Mouse (Mus musculus): ENCODE results near the gene Cbln3. TPM values are rescaled to one million over a fixed set of nuclear protein-coding genes. Genes with fewer than 3 reads are reported as not detected.

The Cbln3 gene
- polyA plus RNA-seq, 1 experiment from 2014 or later, result 0.56 TPM

DNA sequence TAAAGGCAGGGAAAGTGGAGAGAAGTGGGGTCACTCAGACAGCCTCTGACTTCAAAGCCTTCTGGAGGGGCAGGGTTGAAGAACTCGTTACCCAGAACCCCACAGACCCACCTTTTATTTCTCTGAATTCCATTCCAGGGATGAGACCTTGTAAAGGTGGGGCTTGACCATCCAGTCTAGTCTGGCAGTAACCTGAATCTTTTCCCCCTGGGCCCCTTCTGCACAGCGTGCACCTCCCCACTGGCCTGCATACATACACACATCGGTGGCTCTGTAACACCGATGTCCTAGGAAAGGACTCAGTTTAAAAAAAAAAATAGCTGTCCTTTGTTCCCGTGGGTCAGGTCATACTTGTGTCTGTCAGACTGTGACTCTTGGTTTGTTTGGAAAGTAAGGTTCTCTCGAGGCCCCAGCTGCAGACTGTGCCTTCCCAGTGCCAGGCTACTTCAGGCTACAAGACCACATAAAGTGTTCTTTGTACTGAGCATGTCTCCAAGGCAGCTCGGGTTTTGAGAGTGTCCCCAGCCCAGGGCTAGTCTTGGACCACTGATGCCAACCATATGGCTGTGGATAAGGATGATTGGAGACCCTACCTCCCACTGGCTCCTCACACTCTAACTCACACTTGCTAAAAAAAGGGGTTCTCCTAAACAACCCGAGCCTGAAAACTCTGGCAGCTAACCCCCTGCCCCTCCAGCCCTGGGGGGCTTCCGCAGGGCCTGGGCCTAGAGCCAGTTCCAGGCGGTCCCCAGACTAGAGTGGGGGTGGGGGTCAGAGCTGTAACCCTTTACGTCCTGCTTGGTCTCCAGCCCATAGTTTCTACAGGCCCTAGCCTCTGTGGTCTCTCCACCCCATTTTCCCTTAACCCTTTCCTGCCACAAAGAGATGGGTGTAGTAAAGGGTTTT lies 31.3 kb downstream of the Cbln3 start:
- peak overlapping the region; percentile 92 for H3K27ac ChIP-seq (replicated peaks)
- H3K9ac ChIP-seq (ENCODE audit: low read length), result peak overlapping the region; percentile 47; the same call in 1 of the 2 replicates
- TF ChIP-seq EP300 (optimal IDR thresholded peaks at IDR 0.05) (no peak), CTCF (IDR thresholded peaks at IDR 0.05; ENCODE audit: low read depth) (no peak)
- 0 out of 2 replicates have a peak, but pooled peaks cover 4% of the 10 kb centered on the region for H3K4me1 ChIP-seq (replicated peaks; ENCODE audit: control insufficient read depth, insufficient read depth)
- H3K36me3 ChIP-seq (ENCODE audit: control insufficient read depth, insufficient read depth, low read length), result no peaks in the 10 kb centered on the region
- H3K27me3 ChIP-seq (ENCODE audit: control insufficient read depth, insufficient read depth, low read length), result no peaks in the 10 kb centered on the region
- no peak for DNase-seq (ENCODE audit: low spot score)
- ATAC-seq (ENCODE audit: low FRiP score, low TSS enrichment), result peak; percentile 53
- no peaks in the 10 kb centered on the region for H3K9me3 ChIP-seq (ENCODE audit: control insufficient read depth, low read length)
- peak overlapping the region; percentile 84 for H3K4me2 ChIP-seq (replicated peaks; ENCODE audit: low read depth)
- 5% methylated on average over 11 of the region's 11 CpGs for WGBS
- H3K4me3 ChIP-seq (ENCODE audit: low read depth, low read length), result peak overlapping the region; percentile 58

DNA sequence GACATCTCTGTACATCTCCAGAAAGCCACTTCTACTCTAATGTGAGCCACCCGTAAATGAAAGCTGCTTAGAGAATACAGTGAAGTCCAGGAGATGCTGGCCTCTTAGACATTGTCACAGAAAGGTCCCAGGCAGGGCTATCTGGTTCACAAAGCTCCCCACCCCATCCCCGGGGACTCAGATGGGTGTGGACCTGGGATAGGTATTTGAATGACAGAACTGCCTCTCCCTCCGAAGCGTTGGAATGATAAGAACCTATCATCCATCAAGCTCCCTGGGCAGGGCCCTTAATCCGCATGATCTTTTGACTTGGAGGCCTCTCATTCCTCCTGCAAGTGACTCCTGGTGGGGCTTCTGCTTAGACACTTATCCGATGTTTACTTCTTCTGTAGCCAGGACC lies 33.3 kb downstream of the Cbln3 start:
- TF ChIP-seq CTCF (IDR thresholded peaks at IDR 0.05; ENCODE audit: low read depth) (no peak), EP300 (optimal IDR thresholded peaks at IDR 0.05) (no peak)
- WGBS, result 39% methylated on average over 6 of the region's 6 CpGs
- no peak overlapping the region for H3K27ac ChIP-seq (replicated peaks)
- H3K9ac ChIP-seq (ENCODE audit: low read length), result no peak overlapping the region
- ATAC-seq (ENCODE audit: low FRiP score, low TSS enrichment) (no peak), DNase-seq (ENCODE audit: low spot score) (no peak)
- no peak overlapping the region for H3K4me2 ChIP-seq (replicated peaks; ENCODE audit: low read depth)
- H3K4me1 ChIP-seq (replicated peaks; ENCODE audit: control insufficient read depth, insufficient read depth), result no peaks in the 10 kb centered on the region
- no peaks in the 10 kb centered on the region for H3K9me3 ChIP-seq (ENCODE audit: control insufficient read depth, low read length)
- H3K27me3 ChIP-seq (ENCODE audit: control insufficient read depth, insufficient read depth, low read length), result no peaks in the 10 kb centered on the region
- no peaks in the 10 kb centered on the region for H3K36me3 ChIP-seq (ENCODE audit: control insufficient read depth, insufficient read depth, low read length)
- H3K4me3 ChIP-seq (ENCODE audit: low read depth, low read length), result no peak overlapping the region

DNA sequence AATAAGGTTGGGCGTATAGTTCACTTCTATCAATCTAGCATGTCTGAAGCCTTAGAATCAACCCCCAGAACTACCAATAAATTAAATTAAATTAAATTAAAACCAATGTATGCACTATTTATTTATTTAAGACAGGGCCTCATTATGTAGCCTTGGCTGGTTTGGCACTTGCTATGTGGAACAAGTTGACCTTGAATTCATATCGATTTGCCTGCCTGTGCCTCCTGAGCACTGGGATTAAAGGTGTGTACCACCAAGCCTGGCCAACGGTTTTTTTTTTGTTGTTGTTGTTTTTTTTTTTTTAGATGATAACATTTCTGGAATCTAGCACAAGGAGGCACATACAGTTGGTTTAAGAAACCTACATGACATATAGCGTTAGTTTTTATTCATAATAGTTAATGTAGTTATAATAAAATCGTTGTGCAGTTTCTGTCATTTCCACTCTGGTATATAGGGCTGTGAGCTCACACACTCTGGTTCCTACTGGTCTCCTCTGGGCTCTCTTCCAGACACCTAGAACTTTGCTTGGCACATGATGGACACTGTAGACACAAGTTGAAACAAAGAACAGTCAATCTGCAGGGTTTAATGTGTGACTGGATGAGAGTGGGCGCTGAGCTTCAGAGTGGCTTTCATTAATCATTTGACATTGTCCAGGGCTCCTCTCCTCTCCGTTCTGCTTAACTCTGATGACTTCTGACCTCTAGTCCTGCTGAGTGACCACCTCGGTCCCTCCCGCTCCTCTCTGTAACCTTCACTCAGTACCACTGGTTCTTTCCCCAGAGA lies 38.5 kb downstream of the Cbln3 start:
- DNase-seq (ENCODE audit: low spot score), result no peak
- H3K27ac ChIP-seq (replicated peaks), result no peak overlapping the region
- no peak overlapping the region for H3K4me3 ChIP-seq (ENCODE audit: low read depth, low read length)
- no peaks in the 10 kb centered on the region for H3K9me3 ChIP-seq (ENCODE audit: control insufficient read depth, low read length)
- TF ChIP-seq CTCF (IDR thresholded peaks at IDR 0.05; ENCODE audit: low read depth) (no peak), EP300 (optimal IDR thresholded peaks at IDR 0.05) (no peak)
- WGBS, result 63% methylated on average over 9 of the region's 9 CpGs
- ATAC-seq (ENCODE audit: low FRiP score, low TSS enrichment), result no peak
- H3K36me3 ChIP-seq (ENCODE audit: control insufficient read depth, insufficient read depth, low read length), result no peaks in the 10 kb centered on the region
- no peaks in the 10 kb centered on the region for H3K27me3 ChIP-seq (ENCODE audit: control insufficient read depth, insufficient read depth, low read length)
- no peaks in the 10 kb centered on the region for H3K4me1 ChIP-seq (replicated peaks; ENCODE audit: control insufficient read depth, insufficient read depth)
- H3K9ac ChIP-seq (ENCODE audit: low read length), result no peak overlapping the region
- no peak overlapping the region for H3K4me2 ChIP-seq (replicated peaks; ENCODE audit: low read depth)

DNA sequence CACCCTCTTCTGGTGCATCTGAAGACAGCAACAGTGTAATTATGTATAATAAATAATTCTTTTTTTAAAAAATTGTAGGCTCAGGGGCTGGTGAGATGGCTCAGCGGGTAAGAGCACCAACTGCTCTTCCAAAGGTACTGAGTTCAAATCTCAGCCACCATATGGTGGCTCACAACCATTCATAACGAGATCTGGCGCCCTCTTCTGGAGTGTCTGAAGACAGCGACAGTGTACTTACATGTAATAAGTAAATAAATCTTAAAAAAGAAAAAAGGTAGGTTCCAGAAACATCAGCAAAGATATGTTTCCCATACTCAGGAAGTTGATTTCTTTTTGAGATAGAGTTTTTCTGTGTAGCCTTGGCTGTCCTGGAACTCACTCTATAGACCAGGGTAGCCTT lies 41.4 kb downstream of the Cbln3 start:
- Histone ChIP-seq H3K27me3 (ENCODE audit: control insufficient read depth, insufficient read depth, low read length) (no peaks in the 10 kb centered on the region), H3K4me2 (replicated peaks; ENCODE audit: low read depth) (no peak overlapping the region), H3K4me3 (ENCODE audit: low read depth, low read length) (no peak overlapping the region), H3K9ac (ENCODE audit: low read length) (no peak overlapping the region), H3K27ac (replicated peaks) (no peak overlapping the region), H3K4me1 (replicated peaks; ENCODE audit: control insufficient read depth, insufficient read depth) (no peaks in the 10 kb centered on the region), H3K36me3 (ENCODE audit: control insufficient read depth, insufficient read depth, low read length) (no peaks in the 10 kb centered on the region), H3K9me3 (ENCODE audit: control insufficient read depth, low read length) (no peaks in the 10 kb centered on the region)
- ATAC-seq (ENCODE audit: low FRiP score, low TSS enrichment) (no peak), DNase-seq (ENCODE audit: low spot score) (no peak)
- WGBS, result 76% methylated on average over 4 of the region's 4 CpGs
- TF ChIP-seq CTCF (IDR thresholded peaks at IDR 0.05; ENCODE audit: low read depth) (peak; percentile 57), EP300 (optimal IDR thresholded peaks at IDR 0.05) (no peak)

DNA sequence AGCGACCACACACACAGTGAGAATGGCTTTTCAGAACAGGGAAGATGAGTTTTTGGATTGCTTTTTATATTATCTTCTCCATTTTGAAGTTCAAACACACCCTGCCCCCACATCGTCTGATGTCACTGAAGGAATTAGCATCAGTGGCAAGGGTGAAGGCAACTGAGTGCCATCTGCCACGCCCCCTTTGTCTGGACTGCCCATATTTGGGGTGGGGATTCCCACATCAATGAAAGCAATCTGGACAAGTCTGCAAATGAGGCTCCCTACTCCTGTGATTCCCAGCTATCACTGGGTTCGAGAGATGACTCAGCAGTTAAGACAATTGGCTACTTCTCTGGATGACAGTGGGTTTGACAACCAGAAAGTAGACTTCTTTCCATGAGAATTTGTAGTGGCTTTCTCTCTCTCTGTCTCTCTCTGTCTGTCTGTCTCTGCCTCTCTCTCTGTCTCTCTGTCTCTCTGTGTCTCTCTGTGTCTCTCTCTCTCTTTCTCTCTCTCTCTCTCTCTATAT lies 43.3 kb downstream of the Cbln3 start:
- DNase-seq (ENCODE audit: low spot score), result no peak
- no peak for ATAC-seq (ENCODE audit: low FRiP score, low TSS enrichment)

More for the DNA sequence above, 43.3 kb downstream of the Cbln3 start:
- no peak overlapping the region for H3K4me2 ChIP-seq (replicated peaks; ENCODE audit: low read depth)
- no peaks in the 10 kb centered on the region for H3K4me1 ChIP-seq (replicated peaks; ENCODE audit: control insufficient read depth, insufficient read depth)
- WGBS, result 56% methylated on average over 4 of the region's 4 CpGs
- H3K36me3 ChIP-seq (ENCODE audit: control insufficient read depth, insufficient read depth, low read length), result no peaks in the 10 kb centered on the region
- H3K27me3 ChIP-seq (ENCODE audit: control insufficient read depth, insufficient read depth, low read length), result no peaks in the 10 kb centered on the region
- no peak overlapping the region for H3K9ac ChIP-seq (ENCODE audit: low read length)
- H3K9me3 ChIP-seq (ENCODE audit: control insufficient read depth, low read length), result no peaks in the 10 kb centered on the region
- TF ChIP-seq CTCF (IDR thresholded peaks at IDR 0.05; ENCODE audit: low read depth), result no peak
- TF ChIP-seq EP300 (optimal IDR thresholded peaks at IDR 0.05), result no peak
- H3K27ac ChIP-seq (replicated peaks), result no peak overlapping the region
- H3K4me3 ChIP-seq (ENCODE audit: low read depth, low read length), result no peak overlapping the region

Data from stomach, postnatal 0 days (tissue).